Mouse (Mus musculus) forebrain, embryonic 10.5 days (tissue): ENCODE measurements around the gene Fam122a. TPM values are rescaled to one million over a fixed set of nuclear protein-coding genes. Genes with fewer than 3 reads are reported as not detected.

Experiments used
- DNase-seq: peaks from one replicate; pipeline ENCODE4 v3.0.0-alpha.2; 2017; ENCODE audit warnings: low spot score; ENCODE audit errors: extremely low spot score
- H3K27ac ChIP-seq: fragments of 300-500 bp; sonication (generic); 2 replicates; pipeline ENCODE4 v1.5.1; 2016; ENCODE audit warnings: mild to moderate bottlenecking
- H3K27me3 ChIP-seq: fragments of 300-500 bp; sonication (generic); 2 replicates; pipeline ENCODE4 v1.6.1; 2016; ENCODE audit warnings: mild to moderate bottlenecking; ENCODE audit not compliant: poor library complexity, severe bottlenecking
- H3K36me3 ChIP-seq: fragments of 300-500 bp; sonication (generic); replicated peaks from 2 replicates; pipeline ENCODE4 v1.6.1; 2016; ENCODE audit warnings: mild to moderate bottlenecking, moderate library complexity
- H3K4me1 ChIP-seq: fragments of 300-500 bp; sonication (generic); 2 replicates; pipeline ENCODE4 v1.6.1; 2016
- H3K4me3 ChIP-seq: fragments of 300-500 bp; sonication (generic); 2 replicates; pipeline ENCODE4 v1.5.1; 2016; ENCODE audit warnings: mild to moderate bottlenecking, moderate library complexity
- H3K9me3 ChIP-seq: fragments of 300-500 bp; sonication (generic); 2 replicates; pipeline ENCODE4 v1.6.1; 2016; ENCODE audit warnings: mild to moderate bottlenecking, moderate library complexity
- WGBS: fragments of 180-500 bp; shearing (Covaris S2); methylation state at CpG from one replicate; pipeline ENCODE4 v1.1.7; 2016; 5-methylcytosine and 5-hydroxymethylcytosine counted together
- polyA plus RNA-seq: library from polyadenylated mRNA; unstranded; fragments of >200 nt; fragmentation: Nextera tagmentation; extraction: Ambion mirVana; gene quantifications from 2 replicates; pipeline ENCODE4 v1.2.1, GENCODE M21; 2016

Fam122a gene
- polyA plus RNA-seq, 1 experiment from 2014 or later = 48.8 TPM

DNA sequence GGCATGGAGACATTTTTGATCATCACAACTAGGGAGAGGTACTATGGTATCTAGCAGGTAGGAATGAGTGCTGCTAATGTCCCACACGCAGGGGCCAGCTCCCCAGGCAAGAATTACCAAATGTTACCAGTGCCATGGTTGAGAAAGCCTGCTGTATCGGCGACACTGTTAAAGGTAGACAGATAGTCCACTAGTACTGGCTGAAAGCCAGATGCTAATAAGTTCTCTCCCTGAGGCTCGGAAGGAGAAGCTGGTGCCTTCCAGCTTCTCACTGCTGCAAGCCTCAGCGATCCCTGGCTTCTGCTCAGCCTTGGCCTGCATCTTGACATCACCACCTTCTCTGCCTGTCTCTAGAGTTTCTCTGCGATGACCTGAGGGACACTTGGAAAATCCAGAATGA, 32.2 kb upstream of the Fam122a start:
- 91% methylated on average over 6 of the region's 6 CpGs for WGBS
- H3K27me3 ChIP-seq = no peaks in the 10 kb centered on the region
- DNase-seq = no peak
- H3K4me1 ChIP-seq = peaks cover 19% of the 10 kb centered on the region
- H3K9me3 ChIP-seq = no peaks in the 10 kb centered on the region
- H3K36me3 ChIP-seq = no peaks in the 10 kb centered on the region
- H3K4me3 ChIP-seq = no peak overlapping the region
- no peak overlapping the region for H3K27ac ChIP-seq

DNA sequence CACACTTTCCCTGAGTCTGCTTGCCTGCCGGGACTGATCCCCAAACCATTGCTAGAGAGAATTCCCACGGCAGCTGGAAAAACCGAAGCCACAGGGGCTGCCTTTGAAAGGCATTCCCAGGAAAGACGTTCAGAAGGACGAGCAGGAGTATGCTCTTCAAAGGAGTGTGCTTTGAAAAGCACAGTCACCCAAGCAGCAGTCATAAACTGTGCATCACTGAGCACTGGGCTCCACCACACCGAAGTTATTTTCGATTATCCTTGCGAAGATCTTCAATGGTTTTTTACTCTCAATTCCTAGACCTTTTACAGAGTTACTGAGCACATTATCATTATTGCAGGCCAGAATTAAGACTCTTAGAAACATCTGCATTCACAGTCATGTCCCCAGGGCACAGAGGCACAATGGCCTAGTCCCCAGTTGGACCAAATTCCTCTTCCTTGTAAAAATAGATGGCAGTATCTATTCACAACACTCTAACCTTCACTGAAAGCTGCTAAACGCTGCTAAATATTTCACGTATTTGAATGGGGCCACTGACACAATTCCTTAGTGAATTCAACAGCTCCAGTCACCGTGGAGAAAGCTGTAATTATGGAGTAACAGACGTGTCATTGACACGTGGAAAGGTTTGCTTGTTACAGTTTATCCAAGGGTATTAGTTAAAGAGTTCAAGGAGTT, 31.1 kb upstream of the Fam122a start:
- no peak for DNase-seq
- no peaks in the 10 kb centered on the region for H3K27me3 ChIP-seq
- 45% methylated on average over 13 of the region's 13 CpGs for WGBS
- peak overlapping the region; percentile 25; the same call in 1 of the 2 replicates for H3K27ac ChIP-seq
- no peaks in the 10 kb centered on the region for H3K36me3 ChIP-seq
- no peak overlapping the region for H3K4me3 ChIP-seq
- H3K4me1 ChIP-seq = peaks cover 19% of the 10 kb centered on the region
- H3K9me3 ChIP-seq = no peaks in the 10 kb centered on the region

- 86% methylated on average over 10 of the region's 10 CpGs for WGBS
- Histone ChIP-seq H3K36me3 (no peaks in the 10 kb centered on the region), H3K4me3 (no peak overlapping the region), H3K27ac (no peak overlapping the region), H3K9me3 (no peaks in the 10 kb centered on the region), H3K27me3 (no peaks in the 10 kb centered on the region), H3K4me1 (peaks cover 19% of the 10 kb centered on the region)
- no peak for DNase-seq
Measured at GRCm38 (mm10) chr19:24502736-24503421, 25.7 kb upstream of the Fam122a start.

- Histone ChIP-seq H3K27me3 (no peaks in the 10 kb centered on the region), H3K27ac (no peak overlapping the region), H3K4me3 (no peak overlapping the region), H3K9me3 (no peaks in the 10 kb centered on the region), H3K4me1 (peaks cover 12% of the 10 kb centered on the region), H3K36me3 (no peaks in the 10 kb centered on the region)
- no peak for DNase-seq
Measured at GRCm38 (mm10) chr19:24501525-24501924, 24.4 kb upstream of the Fam122a start.

- H3K9me3 ChIP-seq = no peaks in the 10 kb centered on the region
- DNase-seq = no peak
- no peaks in the 10 kb centered on the region for H3K36me3 ChIP-seq
- no peaks in the 10 kb centered on the region for H3K27me3 ChIP-seq
- H3K4me3 ChIP-seq = no peak overlapping the region
- no peak overlapping the region for H3K27ac ChIP-seq
- peaks cover 12% of the 10 kb centered on the region for H3K4me1 ChIP-seq
- WGBS = 89% methylated on average over 5 of the region's 5 CpGs
Measured at GRCm38 (mm10) chr19:24500431-24500830, 23.3 kb upstream of the Fam122a start.

- no peak overlapping the region for H3K4me3 ChIP-seq
- no peaks in the 10 kb centered on the region for H3K27me3 ChIP-seq
- no peaks in the 10 kb centered on the region for H3K36me3 ChIP-seq
- no peak for DNase-seq
- H3K27ac ChIP-seq = no peak overlapping the region
- H3K4me1 ChIP-seq = peaks cover 12% of the 10 kb centered on the region
- H3K9me3 ChIP-seq = no peaks in the 10 kb centered on the region
- WGBS = 85% methylated on average over 3 of the region's 3 CpGs
Measured at GRCm38 (mm10) chr19:24499291-24499690, 22.1 kb upstream of the Fam122a start.

DNA sequence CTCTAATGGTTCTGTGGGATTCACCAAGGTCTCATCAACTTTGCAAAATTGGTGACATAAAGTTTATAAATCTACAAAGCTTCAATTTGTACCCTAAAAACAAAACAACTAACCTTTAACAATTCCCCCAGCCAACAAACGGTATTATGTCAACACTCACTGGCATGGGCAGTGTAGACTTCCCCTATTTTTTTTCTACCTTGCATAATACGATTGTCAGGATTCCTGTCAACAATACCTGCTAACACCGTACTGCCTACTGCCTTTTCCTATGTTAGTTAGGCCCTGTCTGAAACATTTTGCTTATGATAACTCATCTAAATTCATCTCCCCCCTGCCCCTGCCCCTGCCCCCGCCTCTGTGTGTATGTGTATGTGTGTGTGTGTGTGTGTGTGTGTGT, 16.7 kb upstream of the Fam122a start:
- H3K9me3 ChIP-seq = no peaks in the 10 kb centered on the region
- no peak for DNase-seq
- H3K27ac ChIP-seq = no peak overlapping the region
- no peaks in the 10 kb centered on the region for H3K36me3 ChIP-seq
- no peaks in the 10 kb centered on the region for H3K27me3 ChIP-seq
- WGBS = 93% methylated on average over 4 of the region's 4 CpGs
- no peak overlapping the region for H3K4me3 ChIP-seq
- H3K4me1 ChIP-seq = peaks cover 8% of the 10 kb centered on the region

DNA sequence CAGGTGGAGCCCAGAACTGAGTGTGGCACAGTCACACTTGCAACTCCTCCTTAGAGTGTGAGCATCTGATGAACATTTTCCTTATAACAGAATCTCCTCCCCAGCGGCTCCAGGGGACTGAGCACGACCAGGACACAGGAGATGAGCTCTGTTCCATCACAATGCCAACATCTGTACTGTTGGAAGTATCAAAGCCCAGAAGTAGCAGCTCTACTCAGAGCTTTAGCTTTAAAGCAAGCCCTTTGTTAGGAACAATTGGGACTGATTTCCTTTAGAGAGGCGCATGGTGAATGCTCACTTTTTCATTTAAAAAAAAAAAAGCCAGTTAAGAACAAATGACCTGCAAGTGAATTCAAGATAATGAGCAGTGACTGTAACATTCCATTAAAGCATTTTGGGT, 14.7 kb upstream of the Fam122a start:
- Histone ChIP-seq H3K27me3 (no peaks in the 10 kb centered on the region), H3K36me3 (no peaks in the 10 kb centered on the region), H3K4me3 (no peak overlapping the region), H3K27ac (no peak overlapping the region), H3K4me1 (peaks cover 8% of the 10 kb centered on the region), H3K9me3 (no peaks in the 10 kb centered on the region)
- no peak for DNase-seq
- 15% methylated on average over 3 of the region's 3 CpGs for WGBS

GRCm38 (mm10) chr19:24490275-24490674, 13.1 kb upstream of the Fam122a start:
- Histone ChIP-seq H3K36me3 (no peaks in the 10 kb centered on the region), H3K9me3 (no peaks in the 10 kb centered on the region), H3K27me3 (no peaks in the 10 kb centered on the region), H3K4me1 (peaks cover 14% of the 10 kb centered on the region), H3K4me3 (no peak overlapping the region), H3K27ac (no peak overlapping the region)
- 78% methylated on average over 5 of the region's 5 CpGs for WGBS
- no peak for DNase-seq

GRCm38 (mm10) chr19:24486433-24487296, 9.5 kb upstream of the Fam122a start:
- no peak overlapping the region for H3K4me3 ChIP-seq
- H3K9me3 ChIP-seq = no peaks in the 10 kb centered on the region
- WGBS = 84% methylated on average over 8 of the region's 8 CpGs
- no peak overlapping the region for H3K27ac ChIP-seq
- H3K4me1 ChIP-seq = peaks cover 27% of the 10 kb centered on the region
- no peaks in the 10 kb centered on the region for H3K36me3 ChIP-seq
- DNase-seq = no peak
- no peaks in the 10 kb centered on the region for H3K27me3 ChIP-seq

DNA sequence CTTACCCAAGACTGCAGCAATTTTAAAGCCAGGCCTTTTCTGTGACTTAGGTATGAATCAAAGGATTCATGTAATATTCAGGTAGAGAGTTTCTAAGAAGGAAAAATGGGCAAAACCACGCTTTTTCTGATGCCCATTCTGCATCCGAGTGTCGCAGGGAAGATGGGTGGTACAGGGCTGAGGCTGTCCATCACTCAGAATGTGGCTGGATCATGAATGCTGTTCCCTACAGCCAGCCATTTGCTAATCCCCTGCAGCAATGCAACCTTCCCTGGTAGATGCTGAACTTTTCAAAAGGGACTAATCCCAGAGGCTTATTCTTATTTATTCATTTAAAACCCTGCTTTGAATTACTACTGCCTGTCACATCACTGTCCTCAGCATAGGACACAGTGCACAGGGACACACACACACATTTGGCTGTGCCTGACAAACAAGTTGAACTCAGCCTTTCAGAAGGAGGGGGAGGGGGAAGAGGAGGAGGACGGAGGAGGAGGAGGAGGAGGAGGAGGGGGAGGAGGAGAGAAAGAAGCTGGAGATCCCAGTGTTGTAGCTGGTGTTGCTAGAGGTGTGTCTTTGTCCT, 7.5 kb upstream of the Fam122a start:
- Histone ChIP-seq H3K4me3 (no peak overlapping the region), H3K9me3 (no peaks in the 10 kb centered on the region), H3K4me1 (peaks cover 23% of the 10 kb centered on the region), H3K27ac (peak overlapping the region; percentile 66), H3K36me3 (no peaks in the 10 kb centered on the region), H3K27me3 (no peaks in the 10 kb centered on the region)
- WGBS = 42% methylated on average over 4 of the region's 4 CpGs
- DNase-seq = no peak

GRCm38 (mm10) chr19:24480916-24481315, 3.8 kb upstream of the Fam122a start:
- H3K4me3 ChIP-seq = no peak overlapping the region
- H3K27me3 ChIP-seq = no peaks in the 10 kb centered on the region
- no peaks in the 10 kb centered on the region for H3K36me3 ChIP-seq
- no peak for DNase-seq
- no peaks in the 10 kb centered on the region for H3K9me3 ChIP-seq
- H3K27ac ChIP-seq = no peak overlapping the region
- WGBS = 75% methylated on average over 2 of the region's 2 CpGs
- peaks cover 37% of the 10 kb centered on the region for H3K4me1 ChIP-seq
